Mouse (Mus musculus) brain, embryonic 14.5 days (tissue): ENCODE results near the gene Ap2a1.

Source experiments
- CTCF ChIP-seq: fragments of 200-500 bp; IDR thresholded peaks from 2 replicates; pipeline ENCODE4 v1.5.1; 2012; ENCODE audit warnings: inconsistent platforms, mild to moderate bottlenecking, moderate library complexity, borderline replicate concordance; ENCODE audit not compliant: insufficient read depth, insufficient read length; ENCODE audit errors: extremely low read depth
- POLR2A ChIP-seq: fragments of 200-500 bp; IDR thresholded peaks from 2 replicates; pipeline ENCODE4 v1.6.1; 2012; ENCODE audit warnings: mild to moderate bottlenecking, inconsistent platforms, borderline replicate concordance; ENCODE audit not compliant: poor library complexity, insufficient read depth, insufficient read length, severe bottlenecking; ENCODE audit errors: extremely low read depth

DNA sequence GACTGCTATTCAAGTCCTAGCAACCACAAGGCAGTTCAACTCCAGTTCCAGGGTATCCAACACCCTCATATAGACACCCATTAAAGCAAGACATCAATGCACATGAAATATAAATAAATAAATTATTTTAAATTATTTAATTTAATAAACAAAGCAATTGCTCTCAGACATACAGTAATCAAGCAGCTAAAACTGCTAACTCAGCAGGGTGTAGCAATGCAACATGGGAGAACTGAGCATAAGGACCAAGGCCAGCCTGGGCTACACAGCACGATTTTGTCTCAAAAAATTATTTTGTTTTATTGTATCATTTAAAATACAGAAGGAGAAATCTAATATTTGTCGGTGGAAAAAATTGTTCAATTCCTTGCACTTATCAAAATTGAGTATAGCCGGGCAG, 35.1 kb downstream of the Ap2a1 start:
- TF ChIP-seq POLR2A (no peak), CTCF (no peak)
